Mouse (Mus musculus): ENCODE results near the gene Otor.

Gene Otor

DNA sequence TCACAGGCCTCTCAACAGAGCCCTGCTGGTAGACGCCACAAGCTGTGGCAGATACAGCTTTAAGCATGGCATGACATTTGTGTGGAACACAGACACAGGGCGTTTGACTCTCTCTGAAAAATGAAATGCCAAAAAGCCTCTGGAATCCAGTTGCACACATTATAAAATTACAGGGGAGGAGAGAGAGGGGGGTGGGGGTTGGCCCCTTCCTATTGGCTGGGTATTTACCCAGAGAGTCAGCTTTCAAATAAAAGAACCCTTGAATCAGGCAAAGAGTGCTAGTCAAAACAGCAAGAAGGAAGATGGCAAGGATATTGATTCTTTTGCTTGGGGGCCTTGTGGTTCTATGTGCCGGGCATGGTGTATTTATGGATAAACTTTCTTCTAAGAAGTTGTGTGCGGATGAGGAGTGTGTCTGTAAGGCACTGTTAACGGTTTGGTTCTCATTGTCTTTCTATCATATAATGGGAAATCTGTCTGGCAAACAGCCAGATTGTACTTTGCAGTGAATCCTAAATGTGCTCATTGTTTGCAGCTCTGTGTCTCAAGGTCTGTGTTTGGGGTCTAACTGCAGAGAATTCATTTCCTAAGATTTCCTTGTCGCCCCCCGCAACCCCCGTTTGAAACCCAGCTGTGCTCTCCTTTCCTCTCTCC, at the start of gene Otor:
Otor (plus strand) TSS at position 276 of the 654 bp plus-strand sequence.
- no peak for DNase-seq

- no peak for DNase-seq
Measured at GRCm38 (mm10) chr2:143031283-143031682, 47.0 kb upstream of the Otor start.

- DNase-seq, result peak; percentile 6 to 7
Measured at GRCm38 (mm10) chr2:143032378-143033255, 45.7 kb upstream of the Otor start.

- peak in 1 of 2 experiments; percentile 5 for DNase-seq
Measured at GRCm38 (mm10) chr2:143034350-143035085, 43.8 kb upstream of the Otor start.

- DNase-seq, result no peak
Measured at GRCm38 (mm10) chr2:143035086-143035593, 43.1 kb upstream of the Otor start.

DNA sequence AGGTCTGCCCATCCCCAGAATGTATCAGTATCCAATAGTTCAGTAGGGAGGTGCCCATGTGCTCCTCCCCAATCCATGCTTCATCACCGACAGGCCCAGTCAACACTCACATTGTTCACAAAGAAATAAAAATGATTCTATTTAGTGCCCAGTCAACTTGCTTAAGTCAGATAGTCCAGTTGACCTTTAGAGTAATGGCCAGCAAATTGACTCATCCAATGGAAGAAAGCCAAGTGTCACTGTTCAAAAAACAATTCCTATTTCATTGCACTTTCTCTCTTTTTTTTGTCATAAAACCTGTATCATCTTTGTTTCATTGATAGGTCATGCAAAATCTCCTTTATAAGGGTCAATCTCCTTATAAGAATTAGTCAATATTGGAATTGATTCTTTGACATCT, 36.7 kb upstream of the Otor start:
- DNase-seq, result no peak

DNA sequence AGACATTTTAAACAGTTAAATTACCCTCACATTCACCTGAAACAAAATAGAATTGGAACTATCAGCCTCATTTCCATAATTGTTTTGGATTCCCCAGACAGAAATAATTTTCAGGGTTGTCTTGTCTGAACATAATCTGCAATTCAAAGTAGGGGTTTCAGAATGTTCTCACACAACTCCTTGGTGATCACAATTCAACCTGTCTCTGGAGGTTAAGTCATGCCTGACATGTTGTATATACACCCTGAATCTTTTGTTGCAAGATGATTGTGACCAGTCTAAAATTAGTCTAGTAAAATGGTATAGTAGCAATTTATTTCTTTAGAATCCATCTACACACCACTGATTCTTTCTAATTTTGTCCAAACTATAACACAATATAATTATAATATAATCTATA, 23.0 kb upstream of the Otor start:
- DNase-seq, result no peak

DNA sequence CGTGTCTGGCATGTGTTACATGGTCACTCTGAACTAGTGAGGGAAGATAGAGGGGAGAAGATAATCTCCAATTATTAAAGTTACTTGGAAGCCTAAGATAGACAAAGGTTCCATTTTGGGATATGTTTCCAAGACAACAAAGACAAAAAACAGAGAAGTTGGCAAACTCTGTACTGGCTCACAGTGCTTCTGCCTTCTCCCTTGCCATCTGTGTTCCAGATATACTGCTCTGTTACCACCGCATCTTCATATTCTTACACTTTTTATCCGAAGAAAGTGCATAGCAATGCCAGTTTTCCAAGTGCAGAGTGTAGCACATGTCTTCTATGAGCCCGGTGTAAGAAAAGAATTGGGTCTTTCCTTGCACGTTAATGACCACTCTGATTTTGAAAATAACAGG, 21.5 kb upstream of the Otor start:
- DNase-seq, result no peak

- DNase-seq, result no peak
Measured at GRCm38 (mm10) chr2:143062432-143062811, 15.9 kb upstream of the Otor start.

DNA sequence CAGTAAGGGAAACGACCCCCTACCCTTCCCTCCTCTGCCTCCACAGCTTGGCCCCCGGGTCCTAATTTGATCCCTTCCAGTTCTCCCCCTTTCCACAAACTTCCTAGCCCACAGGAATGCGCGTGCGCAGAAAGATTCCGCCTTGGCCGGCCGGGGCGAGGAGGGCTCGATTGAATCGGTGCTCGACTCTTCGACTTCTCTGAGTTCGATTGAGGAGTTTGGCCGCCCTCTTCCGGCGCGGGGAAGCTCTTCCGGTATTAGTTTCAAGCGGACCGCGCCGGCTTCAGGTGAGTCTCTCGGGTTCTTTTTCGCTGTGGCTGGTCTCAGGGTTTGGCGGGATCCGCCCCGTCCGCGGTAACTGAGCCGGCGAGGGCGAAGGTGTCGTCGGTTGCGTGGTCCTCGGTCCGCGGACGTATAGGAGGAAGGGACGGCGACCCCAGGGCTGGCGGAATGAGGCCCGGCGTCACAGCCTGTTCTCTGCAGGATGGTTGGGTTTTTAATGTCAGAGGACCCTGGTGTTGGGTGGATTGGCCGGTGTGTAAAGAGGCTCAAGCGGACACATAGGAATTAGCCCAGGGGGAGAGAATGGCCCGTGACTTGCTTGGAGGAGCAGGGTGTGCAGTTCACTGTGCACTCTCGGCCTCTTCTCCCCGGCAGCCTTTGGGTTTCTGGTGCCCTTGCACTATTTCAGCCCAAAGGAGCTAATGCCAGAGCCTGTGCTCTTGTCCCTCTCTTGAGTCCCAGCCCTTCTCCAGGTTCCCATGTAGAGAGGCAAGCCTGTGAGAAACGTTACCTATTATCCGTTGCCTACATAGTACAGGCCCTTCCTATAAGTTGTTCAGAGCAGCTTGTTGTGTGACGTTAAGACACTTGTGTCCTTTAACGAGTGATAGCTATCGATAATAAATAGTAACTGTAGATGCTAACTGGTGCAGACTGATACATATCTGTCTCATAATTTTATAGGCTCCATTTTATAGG, 15.2 kb upstream of the Otor start, which contains the start of gene Snrpb2:
Snrpb2 (plus strand) TSS at position 228 of the 981 bp plus-strand sequence.
- DNase-seq, result peak; percentile 90 to 91

DNA sequence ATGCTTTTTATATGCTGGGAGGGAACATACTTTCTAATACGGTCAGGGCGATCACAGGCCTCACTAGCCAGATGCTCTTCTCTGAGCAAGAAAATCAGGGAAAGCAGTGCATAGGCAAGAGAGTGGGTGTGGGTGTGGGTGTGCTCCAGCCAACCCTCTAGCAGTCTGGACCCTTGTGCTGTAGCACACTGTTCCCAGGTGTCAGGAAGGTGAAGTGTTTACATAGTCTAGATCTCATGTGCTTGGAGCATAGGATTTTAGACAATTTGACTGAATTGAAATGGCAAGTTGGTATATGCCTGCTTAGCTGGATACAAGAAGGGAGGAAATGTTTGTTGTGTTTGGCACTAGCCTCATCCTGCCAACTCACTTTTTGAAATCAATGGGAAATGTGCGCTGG, 12.4 kb upstream of the Otor start:
- no peak for DNase-seq

GRCm38 (mm10) chr2:143081693-143082092, 3.4 kb downstream of the Otor start:
- no peak for DNase-seq

GRCm38 (mm10) chr2:143084852-143085397, 6.7 kb downstream of the Otor start:
- DNase-seq, result no peak

DNA sequence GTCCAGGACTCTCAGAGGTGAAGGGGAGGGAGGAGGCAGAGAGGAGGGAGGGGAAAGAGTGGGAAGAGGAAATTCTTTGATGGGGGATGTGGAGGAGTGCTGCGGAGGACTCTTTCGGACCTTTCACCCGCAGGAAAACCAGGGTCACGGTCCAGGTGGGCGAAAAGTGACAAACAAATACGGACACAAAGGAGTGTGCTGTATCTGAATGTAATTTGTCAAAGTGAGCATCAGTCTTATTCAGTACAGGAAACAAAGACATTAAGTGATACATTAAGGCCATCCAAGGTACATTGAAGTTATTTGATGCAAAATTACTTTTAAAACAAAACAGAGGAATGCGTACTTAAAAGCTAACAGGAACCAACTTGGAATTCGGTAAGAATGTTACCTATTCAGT, 11.6 kb downstream of the Otor start:
- no peak for DNase-seq

- peak; percentile 71 to 80 for DNase-seq
Measured at GRCm38 (mm10) chr2:143093726-143094125, 15.5 kb downstream of the Otor start.

DNA sequence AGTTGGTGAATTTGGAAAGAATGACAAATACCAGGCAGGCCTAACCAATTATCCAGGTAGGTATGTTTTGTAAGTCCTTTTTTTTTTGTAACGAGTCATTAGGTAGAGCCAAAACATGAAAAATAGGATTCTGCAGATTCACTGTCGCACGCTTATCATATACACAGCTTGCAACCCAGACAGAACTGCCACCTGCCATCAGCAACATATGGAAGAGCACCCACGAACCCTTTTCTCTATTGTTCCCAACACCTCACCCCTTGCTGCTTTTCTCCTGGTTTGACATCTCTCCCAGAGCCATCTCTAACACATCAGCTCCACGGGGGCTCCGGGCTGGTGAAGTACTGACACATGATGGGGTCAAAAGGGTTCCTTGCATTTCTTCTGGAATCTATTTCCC, 16.5 kb downstream of the Otor start:
- no peak for DNase-seq

DNA sequence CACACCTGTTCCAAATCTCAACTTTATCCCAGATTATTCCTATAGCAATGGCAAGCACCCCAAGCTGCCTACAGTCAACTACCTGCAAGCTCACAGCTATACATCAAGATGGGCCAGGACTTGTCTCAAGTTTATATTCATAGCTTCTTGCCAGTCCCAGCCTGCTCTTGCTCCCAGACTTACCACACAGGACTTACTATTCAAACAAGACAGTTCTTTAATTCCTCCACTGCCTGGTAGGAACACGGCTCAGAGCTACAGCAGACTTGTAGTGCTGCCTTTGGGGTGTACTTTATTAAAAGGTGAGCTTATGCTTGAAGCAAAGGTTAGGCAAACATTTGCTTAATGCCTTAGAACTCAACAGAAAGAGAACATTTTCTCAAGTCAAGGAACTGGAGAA, 18.9 kb downstream of the Otor start:
- DNase-seq, result no peak

DNA sequence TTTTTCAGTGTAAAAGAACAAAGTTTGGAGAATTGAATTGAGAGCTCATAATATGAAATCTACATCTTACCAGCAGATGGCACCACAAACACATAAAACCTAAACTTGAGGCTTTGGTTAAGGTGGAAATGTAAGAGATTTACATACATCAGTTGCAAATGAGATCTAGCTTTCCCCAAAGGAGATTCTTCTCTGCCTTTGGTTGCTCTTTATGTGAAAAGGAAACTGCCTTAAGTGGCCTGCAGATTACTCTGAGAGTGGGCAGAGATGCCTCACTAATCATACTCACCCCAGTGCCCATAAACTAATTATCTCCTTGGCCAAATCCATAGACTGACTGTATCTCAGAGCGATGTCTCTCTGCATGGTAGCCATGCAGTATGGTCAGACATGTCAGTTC, 35.6 kb downstream of the Otor start:
- peak; percentile 46 to 67 for DNase-seq

DNA sequence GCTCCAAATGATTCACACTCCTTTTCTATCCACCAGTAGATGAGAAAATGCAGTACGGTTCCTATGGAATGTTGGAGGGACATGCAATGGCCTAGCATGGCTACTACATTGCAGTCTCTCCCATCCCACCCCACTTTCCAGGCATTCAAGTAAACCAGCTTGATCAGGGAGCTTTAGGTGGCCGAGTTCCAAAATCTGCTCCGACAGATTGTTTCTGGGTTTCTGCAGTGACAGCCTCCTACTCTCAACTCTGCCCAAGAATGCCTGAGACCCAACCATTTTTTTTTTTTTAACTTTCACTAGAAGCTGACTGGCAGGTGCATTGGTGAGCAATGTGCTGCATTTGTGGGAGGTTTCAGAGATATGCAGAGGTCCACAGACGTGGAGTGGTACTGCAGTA, 36.4 kb downstream of the Otor start:
- DNase-seq, result peak; percentile 69 to 70

GRCm38 (mm10) chr2:143117453-143117852, 39.2 kb downstream of the Otor start:
- DNase-seq, result peak; percentile 51 to 68

- DNase-seq, result no peak
Measured at GRCm38 (mm10) chr2:143118221-143118620, 39.9 kb downstream of the Otor start.
